Mouse (Mus musculus): ENCODE measurements at regions not wholly inside any gene's neighbourhood (a gene's known extent, or its start where the extent isn't known, plus 50 kb on each side); places are given as distances from the start of the nearest gene placed in this dataset.

GRCm38 (mm10) chr16:91156506-91156905, 61.6 kb upstream of the 4932438H23Rik start:
- DNase-seq (ENCODE audit: low spot score in 2 of 2) = no peak

DNA sequence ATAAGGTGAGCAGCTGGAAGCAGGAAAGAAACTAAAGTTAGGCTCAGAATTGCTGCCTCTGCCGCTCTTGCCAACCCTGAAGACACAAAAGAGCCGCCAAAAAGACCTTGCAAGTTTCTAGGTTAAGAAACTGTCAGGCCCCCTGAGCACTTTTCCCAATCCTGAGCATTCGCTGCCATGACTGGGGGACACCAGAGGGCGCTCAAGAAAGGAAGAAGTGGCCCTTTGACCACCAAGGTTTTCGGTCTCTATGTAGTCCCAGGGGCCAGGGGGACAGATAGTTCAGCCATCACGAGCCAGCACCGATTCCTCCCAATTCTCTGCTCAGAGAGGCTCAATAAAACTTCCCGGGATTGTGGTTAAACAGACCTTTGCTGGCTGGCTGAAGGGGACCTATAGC, 64.6 kb upstream of the Olig2 start:
- DNase-seq (ENCODE audit: low spot score in 2 of 2) = no peak

GRCm38 (mm10) chr16:91161616-91162015, 63.6 kb upstream of the Olig2 start:
- DNase-seq (ENCODE audit: low spot score in 2 of 2) = no peak

- no peak for DNase-seq (ENCODE audit: low spot score in 2 of 2)
Observed at GRCm38 (mm10) chr16:91162381-91162780, 62.9 kb upstream of the Olig2 start.

DNA sequence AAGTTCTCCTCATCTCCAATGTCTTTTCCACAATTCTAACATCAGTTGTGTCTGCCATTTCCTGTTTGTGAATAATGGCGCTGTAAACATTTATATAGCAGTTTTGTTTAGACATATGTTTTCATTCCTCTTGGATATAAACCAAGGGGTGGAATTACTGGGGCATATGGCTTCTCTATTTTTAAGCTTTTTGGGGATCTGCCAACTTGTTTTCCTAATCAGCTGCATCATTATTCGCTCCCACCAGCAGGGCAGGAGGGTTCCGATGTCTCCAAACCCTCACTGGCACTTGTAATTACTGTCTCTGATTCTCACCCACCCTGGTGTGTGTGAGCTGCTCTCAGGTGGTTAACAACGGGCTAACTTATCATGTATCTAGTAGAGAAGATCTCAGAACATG, 59.4 kb upstream of the Olig2 start:
- DNase-seq (ENCODE audit: low spot score in 2 of 2) = no peak

DNA sequence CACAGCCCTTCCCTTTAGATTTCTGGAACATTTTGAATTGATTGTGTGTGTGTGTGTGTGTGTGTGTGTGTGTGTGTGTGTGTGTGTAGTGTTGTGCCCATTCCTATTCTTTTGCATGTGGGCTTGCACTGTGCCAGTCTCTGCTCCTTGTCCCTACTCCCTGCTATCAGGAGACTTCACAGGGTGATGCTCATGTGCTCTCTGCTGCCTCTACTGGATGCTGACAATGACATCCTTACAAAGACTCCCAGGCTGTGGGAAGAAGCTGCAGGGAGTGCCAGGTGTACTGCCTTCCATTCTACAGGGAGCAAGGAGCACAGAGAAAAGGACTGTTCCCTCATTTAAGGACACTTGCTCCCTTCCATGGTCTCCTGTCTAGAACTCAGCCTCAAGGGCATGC, 58.4 kb upstream of the Olig2 start:
- DNase-seq (ENCODE audit: low spot score in 2 of 2) = peak; percentile 15 to 58

DNA sequence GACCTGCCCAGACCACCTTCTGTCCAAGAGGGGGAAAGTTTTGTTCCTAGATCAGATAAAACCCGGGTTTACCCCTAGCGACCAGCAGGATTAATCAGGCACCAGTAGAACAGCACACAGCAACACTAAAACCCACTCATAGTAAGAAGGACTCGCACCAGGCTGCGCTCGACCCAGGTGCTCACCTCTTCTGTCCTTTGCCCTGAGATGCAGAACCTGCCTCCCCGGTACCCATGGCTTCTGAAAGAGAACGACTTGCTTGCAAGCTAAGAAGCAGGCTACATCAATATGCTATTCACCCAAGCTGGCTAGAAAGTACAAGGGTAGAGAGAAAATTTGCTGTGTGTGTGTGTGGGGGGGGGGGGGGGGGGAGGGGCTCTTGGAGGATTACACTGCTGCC, 56.9 kb upstream of the Olig2 start:
- no peak for DNase-seq (ENCODE audit: low spot score in 2 of 2)

DNA sequence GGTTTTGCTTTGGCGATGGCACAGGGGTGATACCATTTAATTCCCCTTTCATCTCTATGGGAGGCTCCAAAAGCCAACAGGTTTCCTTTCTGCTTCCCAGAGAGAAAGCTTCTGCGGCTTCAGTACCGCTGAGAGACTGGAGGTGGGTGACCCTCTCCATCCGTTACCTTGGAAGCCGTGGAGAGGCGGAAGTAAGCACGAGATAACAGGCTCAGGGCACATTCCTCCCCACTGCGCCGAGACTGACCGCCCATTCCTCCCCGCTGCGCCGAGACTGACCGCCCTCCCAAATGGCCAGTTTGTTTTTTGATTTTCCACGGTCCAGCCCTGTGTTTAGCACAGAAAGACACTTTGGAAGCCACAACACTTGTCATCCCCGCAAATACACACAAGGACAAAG, 55.4 kb upstream of the Olig2 start:
- DNase-seq (ENCODE audit: low spot score in 2 of 2) = no peak

- no peak for DNase-seq (ENCODE audit: low spot score in 2 of 2)
Observed at GRCm38 (mm10) chr16:91171911-91172440, 53.3 kb upstream of the Olig2 start.

GRCm38 (mm10) chr16:91172510-91172909, 52.7 kb upstream of the Olig2 start:
- DNase-seq (ENCODE audit: low spot score in 2 of 2) = no peak

DNA sequence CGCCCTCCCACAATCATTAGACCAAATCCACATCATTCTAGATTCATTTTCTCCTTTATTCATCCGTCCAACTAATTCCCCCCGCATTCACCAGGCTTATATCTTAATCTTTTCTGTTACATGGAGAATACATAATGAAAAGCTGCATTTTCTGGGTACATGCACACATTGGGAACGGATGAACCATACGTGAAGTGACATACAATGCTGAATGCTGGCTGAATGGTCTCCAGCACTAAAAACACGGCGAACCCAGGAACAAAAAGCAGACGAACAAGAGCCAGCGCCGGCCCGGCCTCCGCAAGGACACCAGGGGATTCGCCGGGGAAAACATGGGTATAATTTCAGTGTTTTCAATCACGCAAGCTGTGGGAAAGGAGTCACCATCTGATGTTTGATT, 52.0 kb upstream of the Olig2 start:
- no peak for DNase-seq (ENCODE audit: low spot score in 2 of 2)

DNA sequence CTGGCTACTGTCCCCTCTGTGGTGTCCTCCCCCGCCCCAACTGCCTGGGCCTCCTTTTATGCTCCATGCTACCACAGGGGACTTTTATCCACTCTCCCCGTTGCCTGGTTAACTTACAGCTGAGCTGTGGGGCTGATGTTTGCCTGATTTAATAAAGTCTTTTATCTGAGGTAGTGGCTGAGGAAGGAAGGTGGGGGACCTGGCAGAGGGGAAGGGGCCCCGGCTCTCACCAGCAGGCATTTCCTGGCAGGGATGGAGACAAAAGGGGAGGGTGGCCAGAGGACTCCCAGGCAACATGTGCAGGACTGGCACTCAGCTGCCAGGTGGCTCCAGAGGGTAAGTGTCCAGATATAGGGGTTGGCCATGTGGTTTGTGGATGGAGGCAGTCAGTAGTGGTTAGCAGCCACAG, 51.4 kb upstream of the Olig2 start:
- DNase-seq (ENCODE audit: low spot score in 2 of 2) = no peak

DNA sequence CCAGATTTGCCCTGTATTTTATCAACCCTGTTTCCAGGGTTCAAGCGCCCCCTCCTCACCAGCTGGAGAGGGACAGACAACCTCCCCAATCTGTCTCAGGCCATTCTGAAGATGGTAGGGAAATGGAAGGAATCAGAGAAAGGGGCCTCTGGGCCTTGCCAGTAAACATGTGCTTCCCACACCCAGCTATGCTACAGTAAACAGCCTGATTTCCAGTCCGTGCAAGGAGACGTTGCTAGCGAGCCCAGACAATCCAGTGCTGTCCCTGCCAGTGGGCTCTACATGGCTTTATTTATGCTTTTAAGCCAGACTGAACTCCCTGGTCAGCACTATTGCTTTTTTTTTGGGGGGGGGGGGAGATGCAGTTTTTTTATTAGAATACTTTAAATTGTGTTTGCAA, 50.9 kb upstream of the Olig2 start:
- no peak for DNase-seq (ENCODE audit: low spot score in 2 of 2)

Data from frontal cortex, postnatal 36 days (tissue).